Mouse (Mus musculus): ENCODE measurements around the gene Etnppl. TPM values are rescaled to one million over a fixed set of nuclear protein-coding genes. Genes with fewer than 3 reads are reported as not detected.

The Etnppl gene
- total RNA-seq (2022): under 1 TPM; 0.17 to 0.49 (median 0.28) TPM

DNA sequence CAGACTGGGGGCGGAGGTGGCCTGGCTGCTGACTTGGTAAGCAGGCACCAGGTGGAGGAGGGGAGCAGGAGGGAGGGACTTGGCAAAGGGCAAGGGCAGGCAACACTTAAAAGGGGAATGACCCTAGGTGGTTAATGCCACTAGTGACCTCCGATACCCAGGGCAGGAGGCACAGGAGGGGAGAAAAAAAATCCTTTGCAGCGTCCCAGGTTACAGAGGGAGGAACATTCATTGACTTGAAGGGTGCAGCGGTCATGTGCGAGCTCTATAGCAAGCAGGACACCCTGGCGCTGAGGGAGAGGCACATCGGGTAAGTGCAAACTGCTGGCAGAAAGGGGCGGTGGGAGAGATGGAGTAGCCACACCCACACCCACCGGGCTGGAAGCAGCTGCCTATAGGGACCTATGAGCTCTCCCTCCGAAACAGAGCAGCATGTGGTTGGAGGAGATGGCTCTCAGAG is at the start of gene Etnppl:
Gene Etnppl, plus strand, starts transcription at position 10 of the 460 bp plus-strand sequence.
- no peak for DNase-seq

DNA sequence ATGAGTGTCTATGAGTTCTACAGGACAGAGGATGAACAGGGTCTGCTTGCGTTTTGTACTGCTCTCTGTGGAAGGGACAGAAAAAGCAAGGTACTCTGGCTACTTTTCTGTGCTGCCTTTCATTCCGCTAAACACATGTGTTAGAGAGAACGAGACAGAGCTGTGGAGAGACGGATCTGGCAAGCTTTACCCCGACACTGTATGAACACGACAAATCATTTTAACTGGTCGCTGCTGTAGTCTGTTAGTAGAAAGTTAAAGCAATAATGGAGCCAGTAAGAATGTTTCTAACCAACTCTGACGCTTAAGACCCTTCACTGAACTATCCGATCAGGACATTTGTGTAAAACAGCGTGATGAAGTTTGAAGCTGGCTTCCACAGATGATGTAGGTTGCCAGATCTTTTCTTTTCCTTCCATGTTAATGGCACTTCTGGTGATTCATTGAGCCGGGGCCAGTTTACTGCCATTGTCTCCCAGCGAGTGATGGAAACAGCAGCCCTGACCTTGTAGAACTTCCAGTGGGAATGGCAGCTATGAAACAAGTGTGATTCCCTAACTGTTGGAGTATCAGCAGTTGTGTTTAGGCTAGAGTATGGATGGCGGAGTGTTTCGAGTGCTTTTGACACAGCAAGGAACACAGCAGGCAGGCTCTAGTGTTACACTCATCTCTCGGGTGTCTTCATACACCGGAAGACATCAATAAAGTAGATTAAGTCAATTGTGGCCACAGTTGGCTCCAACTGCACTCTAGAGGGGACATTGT is 48.7 kb upstream of the Etnppl start:
- no peak for DNase-seq

DNA sequence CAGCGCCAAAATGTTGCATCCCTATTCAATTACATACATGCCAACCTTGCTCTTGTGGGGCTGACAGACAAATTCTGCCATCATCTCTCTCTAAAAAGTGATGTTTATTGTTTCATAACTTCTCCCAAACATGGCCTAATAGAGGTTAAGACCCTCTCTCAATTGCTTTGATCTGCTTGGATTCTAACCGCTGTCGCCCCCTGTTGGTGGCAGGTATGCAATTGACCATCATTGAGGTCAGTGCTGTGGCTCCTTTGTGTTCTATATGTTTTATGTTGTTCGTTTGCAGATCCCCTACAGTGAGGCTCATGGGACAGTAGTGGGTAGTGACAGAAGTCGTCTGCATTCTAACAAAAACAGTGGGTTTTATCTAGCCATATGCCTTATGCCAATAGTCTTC is 44.0 kb upstream of the Etnppl start:
- DNase-seq: no peak

DNA sequence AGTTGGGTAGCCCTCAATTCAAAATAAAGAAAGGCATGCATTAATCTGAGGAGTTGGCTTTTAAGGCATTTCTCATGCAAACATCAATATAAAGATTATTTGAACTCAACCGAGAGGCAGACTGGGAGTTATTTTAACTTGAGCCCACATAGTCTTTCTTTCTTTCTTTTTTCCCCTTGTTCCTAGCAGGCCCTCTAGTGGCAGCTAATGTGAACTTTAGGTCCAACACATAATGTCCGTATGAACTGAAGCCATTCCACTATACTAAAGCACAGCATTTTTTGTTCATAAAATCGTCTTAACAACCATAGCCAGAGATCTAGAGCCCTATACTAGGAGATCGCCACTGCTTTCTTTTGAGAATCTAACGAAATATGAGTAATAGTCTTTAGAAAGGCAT is 42.6 kb upstream of the Etnppl start:
- peak; percentile 10 for DNase-seq

DNA sequence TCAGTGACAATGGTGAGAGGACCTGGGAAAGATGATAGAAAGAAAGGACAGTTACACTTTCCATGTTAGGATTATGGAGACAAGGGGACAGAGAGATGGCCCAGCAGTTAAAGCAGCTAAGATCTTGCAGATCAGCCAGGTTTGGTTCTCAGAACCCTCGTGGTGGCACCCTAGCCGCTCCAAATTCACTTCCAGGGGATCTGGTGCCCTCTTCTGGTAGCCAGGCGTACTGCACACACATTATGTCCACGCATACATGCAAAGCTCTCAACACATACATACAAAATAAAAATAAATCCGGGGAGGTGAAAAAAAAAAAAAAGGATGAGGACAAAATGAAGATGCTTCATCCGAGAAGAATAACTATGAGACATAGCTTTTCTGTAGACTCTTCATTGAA is 40.6 kb upstream of the Etnppl start:
- DNase-seq: no peak

DNA sequence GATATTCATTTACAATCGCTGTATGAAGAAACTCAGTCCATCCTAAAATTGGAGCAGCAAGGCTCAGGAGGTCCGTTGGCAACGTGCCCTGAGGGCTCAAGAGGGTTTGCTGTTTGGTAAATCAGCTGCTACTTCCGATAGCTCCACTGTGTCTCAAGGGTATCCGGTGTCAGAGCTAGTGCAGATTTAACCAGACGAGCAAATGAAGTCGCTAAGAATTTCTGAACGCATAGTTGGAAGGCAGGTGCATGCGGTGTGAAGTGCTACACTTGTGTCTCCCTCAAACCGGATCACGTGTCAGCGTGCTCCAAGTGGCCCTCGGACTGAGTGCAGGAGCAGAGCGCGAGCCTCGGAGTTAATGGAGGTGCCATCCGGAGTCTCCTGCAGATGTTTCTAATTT is 37.7 kb upstream of the Etnppl start:
- no peak for DNase-seq

DNA sequence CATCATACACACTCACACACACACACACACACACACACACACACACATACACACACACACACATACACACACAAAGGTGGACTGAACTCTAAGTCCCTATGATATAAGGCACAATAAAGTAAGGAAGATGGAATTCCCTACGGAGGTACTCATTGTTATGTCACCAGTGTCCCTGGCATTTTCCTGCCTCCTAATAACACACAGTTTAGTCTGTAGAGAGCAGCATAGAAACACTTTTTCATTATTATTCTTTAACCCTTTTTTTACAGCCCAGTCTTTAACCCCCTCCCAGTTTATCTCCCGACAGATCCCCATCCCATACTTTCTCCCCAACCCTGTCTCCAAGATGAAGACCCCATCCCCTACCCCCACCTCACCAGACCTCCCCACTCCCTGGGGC is 35.7 kb upstream of the Etnppl start:
- DNase-seq: no peak

DNA sequence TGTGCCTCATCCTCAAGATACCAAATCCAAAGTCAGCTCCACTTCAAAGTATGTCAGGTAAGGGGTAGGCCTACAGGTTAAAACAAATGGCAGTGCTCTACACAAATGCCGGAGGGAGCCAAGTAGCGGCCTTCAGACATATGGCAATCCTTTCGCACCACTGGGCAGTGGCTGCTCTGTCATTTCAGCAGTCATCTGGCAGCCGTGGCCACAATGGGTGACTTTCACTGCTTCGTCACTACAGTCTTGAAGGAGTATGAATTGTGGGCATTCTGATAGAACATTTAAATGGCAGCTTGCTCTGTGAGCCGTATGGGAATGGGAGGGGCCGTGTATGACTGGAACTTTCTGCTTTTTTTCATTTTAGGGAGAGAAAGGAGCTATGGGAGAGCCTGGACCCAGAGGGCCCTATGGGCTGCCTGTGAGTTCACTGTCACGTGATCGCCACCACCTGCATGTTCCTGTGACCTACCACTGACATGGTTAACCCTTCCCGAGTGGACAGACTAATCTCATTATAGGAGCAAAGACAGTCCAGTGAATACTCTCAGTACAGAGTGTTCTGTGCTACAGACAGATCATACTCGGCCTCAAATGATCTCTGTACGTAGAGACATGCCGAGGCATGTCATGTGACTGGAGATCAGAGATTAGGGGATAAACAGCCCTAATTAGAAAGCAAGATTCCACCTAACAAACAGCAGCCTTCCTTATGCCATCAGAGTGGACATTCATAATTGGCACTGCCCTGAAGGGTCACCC is 34.2 kb upstream of the Etnppl start:
- no peak for DNase-seq

DNA sequence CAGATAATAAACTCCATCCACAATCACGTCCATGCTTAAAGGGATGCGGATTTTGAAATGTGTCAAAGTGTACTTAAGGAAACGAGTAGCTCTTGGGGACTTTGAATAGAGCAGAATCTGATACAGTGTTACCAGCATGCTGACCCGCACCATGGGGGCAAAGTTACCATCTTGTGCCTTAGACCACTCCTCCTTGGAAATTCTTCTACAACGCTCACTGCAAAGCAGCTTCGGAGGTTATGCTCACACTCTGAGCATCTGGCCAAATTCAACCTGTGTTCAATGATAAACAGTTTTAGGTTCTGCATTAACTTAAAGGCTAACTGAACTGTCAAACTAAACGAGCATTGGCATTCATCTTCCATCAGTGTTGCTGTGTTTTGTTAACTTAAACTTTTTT is 33.2 kb upstream of the Etnppl start:
- no peak for DNase-seq

DNA sequence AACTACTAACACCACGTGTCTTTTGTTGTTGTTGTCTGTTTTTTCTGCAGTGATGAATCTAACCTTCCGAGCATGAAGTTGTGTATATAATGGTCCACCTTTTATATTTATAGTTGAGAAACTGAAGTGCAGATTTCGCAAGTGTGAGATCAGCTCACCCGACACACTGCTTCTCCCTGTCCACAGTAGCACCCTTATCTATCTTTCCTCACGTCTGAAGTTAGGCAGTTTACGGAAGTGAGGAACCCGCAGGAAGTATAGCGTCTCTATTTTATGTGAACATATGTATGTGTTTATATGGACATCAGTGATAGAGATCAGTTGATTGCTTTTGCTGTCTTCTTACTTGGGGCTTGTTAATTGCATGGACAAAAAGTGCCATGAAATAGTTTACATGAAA is 22.2 kb upstream of the Etnppl start:
- DNase-seq: no peak

DNA sequence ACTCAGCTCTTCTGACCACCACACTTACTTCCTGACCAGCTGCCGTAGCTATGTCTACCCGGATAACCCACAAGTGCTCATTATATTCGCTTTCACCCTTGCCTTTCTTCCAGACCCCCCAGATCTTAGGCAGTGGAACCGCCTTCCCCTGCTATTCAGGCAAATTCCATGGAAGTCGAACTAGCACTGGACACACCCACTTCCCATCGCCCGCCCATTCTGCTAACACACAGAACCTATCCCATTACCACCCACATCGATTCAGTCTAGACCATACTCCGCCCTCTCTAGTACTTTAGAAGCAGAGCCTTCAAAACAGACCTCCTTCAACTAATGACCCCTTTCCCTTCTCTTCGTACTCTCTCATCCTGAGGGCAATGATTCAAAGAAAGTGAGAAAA is 15.8 kb upstream of the Etnppl start:
- no peak for DNase-seq

DNA sequence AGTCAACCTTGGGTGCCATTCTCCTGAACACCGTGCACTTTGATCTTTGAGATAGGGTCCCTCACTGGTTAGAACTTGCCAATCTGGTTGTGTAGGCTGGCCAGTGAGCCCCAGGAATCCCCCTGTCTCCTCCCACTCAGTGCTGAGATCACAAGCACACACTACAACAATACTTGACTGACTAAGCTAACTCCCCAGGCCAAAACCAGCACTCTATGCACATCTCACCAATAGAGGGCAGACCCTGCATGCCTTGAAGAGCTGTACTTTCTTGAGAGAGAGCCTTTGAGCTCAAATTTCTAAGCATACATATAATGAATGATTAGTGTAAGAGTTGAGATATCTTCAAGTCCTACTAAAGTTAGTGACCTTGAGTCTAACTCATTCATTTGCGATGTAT is 9.3 kb upstream of the Etnppl start:
- DNase-seq: peak; percentile 32

DNA sequence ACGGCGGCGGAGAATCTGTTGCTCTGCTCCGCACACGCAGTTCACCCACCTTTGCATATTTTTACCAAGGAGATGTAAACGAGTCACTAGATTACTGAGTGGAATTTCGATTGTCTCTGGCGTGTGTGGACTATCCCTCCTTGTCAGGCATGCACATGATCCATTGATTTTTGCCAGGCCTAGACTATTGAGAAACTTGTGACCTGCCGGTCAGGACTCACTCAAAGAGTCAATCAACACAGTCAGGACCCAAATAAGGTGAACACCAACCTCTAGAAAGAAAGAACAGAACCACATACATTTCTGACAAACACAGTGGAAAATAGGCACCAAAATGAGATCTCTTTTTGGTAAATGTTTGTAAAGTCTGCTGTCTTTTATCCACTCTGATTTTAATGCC is 2.8 kb upstream of the Etnppl start:
- no peak for DNase-seq

DNA sequence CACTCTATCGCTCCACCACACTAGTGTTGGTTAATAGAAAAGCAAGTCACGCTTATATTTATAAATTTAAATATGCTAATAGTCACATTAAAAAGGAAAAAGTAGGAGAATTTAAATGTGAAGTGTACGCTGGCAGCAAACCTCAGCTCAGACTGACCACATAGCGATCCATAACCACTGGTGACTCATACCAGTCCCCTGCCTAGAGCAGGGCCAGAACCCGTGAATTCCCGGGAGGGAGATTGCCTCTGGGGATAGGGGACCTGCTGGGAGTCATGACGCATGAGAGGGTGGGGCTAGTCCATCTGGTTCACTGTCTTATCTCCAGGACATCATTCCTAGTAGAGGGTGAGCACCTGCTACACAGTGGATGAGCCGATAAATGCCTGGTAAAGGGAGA is 1.6 kb upstream of the Etnppl start:
- no peak for DNase-seq

DNA sequence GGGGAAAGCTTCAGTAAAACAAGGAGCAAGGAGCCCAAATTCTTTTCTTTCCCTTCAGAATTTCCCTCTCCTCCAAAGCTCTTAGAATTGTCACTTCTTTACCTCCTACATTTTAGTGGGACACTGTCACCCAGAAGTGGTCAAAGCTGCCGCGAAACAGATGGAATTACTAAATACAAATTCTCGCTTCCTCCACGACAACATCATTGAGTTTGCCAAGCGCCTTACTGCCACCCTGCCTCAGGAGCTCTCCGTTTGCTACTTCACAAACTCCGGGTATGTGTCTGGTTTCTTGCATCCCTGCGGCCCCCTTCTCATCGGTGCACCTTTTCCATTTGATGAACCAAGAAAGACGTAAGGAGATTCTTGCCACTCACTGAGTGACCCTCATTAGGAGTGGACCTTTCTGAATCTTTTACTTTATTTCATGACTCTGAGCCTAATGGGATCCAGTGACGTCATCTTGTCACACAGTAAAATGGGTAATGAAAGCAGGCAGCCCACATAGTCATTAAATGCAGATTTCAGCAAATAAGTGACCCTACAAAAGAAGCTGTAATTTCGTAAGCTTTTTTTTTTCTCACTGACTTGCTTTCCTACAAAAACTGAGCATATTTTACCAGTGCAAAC is 3.4 kb downstream of the Etnppl start:
- no peak for DNase-seq

DNA sequence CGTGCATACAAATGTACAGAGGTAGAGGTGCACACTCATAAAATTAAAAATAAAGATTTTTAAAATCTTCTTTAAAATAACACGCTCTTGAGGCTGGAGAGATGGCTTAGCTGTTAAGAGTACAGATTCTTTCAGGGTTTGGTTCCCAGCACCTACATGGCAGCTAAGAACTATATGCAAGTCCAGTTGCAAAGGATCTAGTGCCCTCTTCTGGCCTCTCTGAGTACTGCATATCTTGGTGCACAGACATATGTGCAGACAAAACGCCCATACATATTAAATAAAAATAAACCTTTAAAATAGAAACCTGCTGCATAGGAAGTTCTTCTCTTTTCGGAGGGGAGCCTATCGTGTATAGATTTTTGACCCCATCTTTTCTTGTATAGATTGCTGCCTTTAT is 11.1 kb downstream of the Etnppl start:
- DNase-seq: no peak

DNA sequence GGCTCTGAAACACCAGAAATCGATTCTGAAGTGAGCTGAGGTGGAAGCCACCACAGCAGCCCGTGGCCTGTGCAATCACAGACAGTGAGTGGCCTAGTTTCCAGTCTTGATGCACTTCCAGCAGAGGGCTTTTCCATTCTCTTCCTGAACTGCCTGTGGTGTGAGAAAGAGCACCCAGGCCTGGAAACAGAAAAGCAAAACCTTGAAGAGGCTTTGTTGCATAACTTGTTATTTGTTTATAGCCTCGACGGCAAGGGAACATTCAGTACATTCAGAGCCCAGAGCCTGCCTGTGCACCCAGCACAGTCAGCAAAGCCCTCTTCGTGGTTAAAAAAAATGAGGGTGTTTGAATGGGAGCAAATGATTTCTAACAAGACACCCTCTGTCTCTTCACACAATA is 16.6 kb downstream of the Etnppl start:
- peak; percentile 18 for DNase-seq

DNA sequence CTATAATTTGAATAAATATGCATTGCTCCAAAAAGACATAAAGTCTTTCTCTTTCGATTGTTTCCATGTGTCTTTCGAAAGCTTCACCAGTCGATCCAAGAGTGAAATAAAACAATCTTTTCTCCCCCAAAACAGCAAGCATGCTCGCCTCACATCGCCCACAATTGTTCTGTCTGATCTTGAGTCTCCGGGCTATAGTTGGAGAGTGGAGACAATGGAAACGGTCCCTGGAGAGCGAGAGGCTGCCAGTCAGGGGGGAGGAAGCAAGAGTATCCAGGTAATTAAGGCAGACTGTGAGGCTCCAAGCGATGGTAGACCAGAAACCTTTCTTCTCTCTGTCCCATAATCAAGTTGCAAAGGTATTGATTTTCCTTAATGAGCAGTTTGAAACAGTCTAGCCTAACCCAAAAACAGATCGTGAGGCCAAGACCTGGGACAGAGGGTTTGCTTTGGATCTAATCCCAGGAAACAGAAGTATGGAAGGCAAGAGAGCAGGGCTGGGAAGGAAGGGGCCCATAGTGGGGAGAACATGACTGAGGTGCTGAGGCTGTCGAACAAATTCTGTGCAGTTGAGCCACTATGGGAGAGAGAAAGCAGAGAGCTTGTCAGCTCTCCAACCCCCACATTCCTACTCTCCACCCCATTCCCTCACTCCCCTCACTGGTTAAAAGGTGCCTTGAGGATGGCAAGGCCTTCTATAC is 29.0 kb downstream of the Etnppl start:
- no peak for DNase-seq

DNA sequence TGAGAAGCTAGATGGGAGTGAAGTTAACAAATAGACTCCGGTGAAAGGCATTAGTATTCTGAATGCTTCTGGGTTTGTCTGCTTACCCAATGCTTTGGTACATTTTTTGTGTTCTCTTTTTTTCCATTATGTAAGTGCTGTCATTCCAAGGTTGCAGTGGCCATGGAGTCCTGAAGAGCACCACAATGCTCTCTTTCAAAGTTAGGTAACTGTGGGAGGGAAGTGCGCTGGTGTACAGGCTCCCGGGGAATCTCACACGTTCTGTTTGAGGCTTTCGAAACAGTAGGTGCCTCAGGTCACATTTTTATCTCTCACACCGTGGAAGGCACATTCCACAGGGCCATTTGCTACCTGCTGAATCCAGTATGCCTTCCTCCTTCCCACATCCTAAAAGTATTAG is 32.3 kb downstream of the Etnppl start:
- peak; percentile 50 for DNase-seq

DNA sequence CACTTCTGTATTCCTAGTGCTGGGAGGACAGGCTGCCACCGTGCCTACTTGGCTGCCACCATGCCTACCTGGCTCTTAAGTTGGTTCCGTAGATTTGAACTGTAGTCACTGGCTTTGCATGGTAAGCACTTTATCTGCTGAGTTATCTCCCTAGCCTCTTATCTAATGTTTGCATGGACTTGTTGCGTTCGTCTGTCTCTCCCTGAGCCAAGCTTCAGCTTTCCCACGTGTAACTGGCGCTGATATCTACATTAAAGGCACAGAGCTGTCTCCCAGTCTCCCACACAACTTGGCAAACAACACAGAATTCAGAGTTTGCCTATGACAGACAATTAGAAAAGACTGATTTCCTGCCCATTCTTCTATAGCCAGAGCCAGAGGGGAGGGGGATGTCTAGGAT is 43.4 kb downstream of the Etnppl start:
- no peak for DNase-seq

DNA sequence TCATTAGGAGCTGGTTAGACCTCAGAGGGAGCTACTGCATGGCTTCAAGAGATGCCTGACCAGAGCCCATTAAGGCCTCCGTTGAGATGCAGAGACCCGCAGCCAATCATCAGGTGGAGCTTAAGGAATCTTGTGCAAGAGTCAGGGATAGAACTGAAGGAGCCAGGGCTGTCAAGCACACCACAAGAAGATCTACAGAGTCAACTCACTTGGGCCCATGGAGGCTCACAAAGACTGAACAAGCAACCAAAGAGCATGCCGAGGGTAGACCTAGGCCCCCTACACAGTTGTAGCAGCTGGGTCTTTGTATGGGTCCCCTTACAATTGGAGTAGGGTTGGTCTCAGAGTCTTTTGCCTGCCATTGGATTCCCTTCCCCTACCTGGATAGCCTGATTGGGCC is 45.2 kb downstream of the Etnppl start:
- DNase-seq: no peak

DNA sequence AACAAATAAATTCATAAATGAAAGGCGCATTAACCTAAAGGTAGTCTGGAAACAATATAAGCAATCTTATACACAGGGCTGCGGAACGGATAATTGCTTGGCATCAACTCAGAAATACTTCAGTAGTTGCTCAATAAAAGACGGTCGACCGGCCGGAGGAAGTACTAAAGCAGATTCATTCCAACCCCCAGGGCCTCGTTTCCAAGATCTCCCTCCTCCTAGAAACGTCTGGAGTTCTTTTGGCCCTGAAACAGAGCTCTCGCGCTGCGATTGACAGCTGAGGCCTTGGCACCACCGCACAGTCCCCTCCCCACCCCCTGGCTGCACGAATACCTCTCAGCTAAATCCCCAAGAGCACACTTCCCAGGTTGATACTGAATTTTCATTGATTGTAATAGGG is 54.0 kb downstream of the Etnppl start:
- peak; percentile 20 for DNase-seq
